Mouse (Mus musculus): Measurements from ENCODE around the gene Tmem151a. TPM values are rescaled to one million over a fixed set of nuclear protein-coding genes. Genes with fewer than 3 reads are reported as not detected.
A peak's percentile ranks its signal among the peaks of the same experiment; 100 is the strongest.

Gene Tmem151a
- polyA plus RNA-seq, 1 experiment from 2014 or later = 4.8 TPM

GRCm38 (mm10) chr19:5051515-5051914 lies 33.8 kb downstream of the Tmem151a start:
- ATAC-seq (ENCODE audit: extremely low read depth, insufficient number of reproducible peaks, low FRiP score, low TSS enrichment) = no peak
- 58% methylated on average over 3 of the region's 3 CpGs for WGBS
- Histone ChIP-seq H3K9ac (peak overlapping the region; percentile 72), H3K9me3 (no peaks in the 10 kb centered on the region), H3K27me3 (replicated peaks) (peaks cover 45% of the 10 kb centered on the region), H3K4me2 (peak overlapping the region; percentile 71), H3K4me1 (peaks cover 37% of the 10 kb centered on the region), H3K4me3 (peak overlapping the region; percentile 48), H3K27ac (replicated peaks) (peak overlapping the region; percentile 70; the same call in 1 of the 2 replicates), H3K36me3 (peaks cover 35% of the 10 kb centered on the region)

GRCm38 (mm10) chr19:5051031-5051430 lies 34.3 kb downstream of the Tmem151a start:
- Histone ChIP-seq H3K9ac (peak overlapping the region; percentile 72), H3K27ac (replicated peaks) (peak overlapping the region; percentile 70), H3K27me3 (replicated peaks) (peaks cover 45% of the 10 kb centered on the region), H3K36me3 (peaks cover 40% of the 10 kb centered on the region), H3K4me2 (peak overlapping the region; percentile 71), H3K4me1 (peaks cover 34% of the 10 kb centered on the region), H3K9me3 (no peaks in the 10 kb centered on the region), H3K4me3 (peak overlapping the region; percentile 48)
- no peak; the same call in 1 of the 2 replicates for ATAC-seq (ENCODE audit: extremely low read depth, insufficient number of reproducible peaks, low FRiP score, low TSS enrichment)
- WGBS = 7% methylated on average over 17 of the region's 17 CpGs

GRCm38 (mm10) chr19:5050047-5050905 lies 35.1 kb downstream of the Tmem151a start, which contains the start of gene Rin1:
Gene Rin1 (plus strand): TSS chr19:5050481.
- H3K4me3 ChIP-seq = peak within 1 kb of the TSS; percentile 48
- H3K36me3 ChIP-seq = peaks cover 42% of the 10 kb centered on the region
- peak within 1 kb of the TSS; percentile 71 for H3K4me2 ChIP-seq
- H3K9me3 ChIP-seq = no peaks in the 10 kb centered on the region
- peaks cover 41% of the 10 kb centered on the region for H3K27me3 ChIP-seq (replicated peaks)
- 12% methylated on average over 14 of the region's 14 CpGs for WGBS
- H3K9ac ChIP-seq = peak within 1 kb of the TSS; percentile 72
- peaks cover 34% of the 10 kb centered on the region for H3K4me1 ChIP-seq
- no peak for ATAC-seq (ENCODE audit: extremely low read depth, insufficient number of reproducible peaks, low FRiP score, low TSS enrichment)
- peak within 1 kb of the TSS; percentile 70 for H3K27ac ChIP-seq (replicated peaks)

GRCm38 (mm10) chr19:5049325-5049724 lies 36.0 kb downstream of the Tmem151a start:
- H3K9me3 ChIP-seq = no peaks in the 10 kb centered on the region
- no peak overlapping the region for H3K4me3 ChIP-seq
- no peak overlapping the region for H3K27ac ChIP-seq (replicated peaks)
- no peak overlapping the region for H3K4me2 ChIP-seq
- ATAC-seq (ENCODE audit: extremely low read depth, insufficient number of reproducible peaks, low FRiP score, low TSS enrichment) = no peak
- no peak overlapping the region for H3K9ac ChIP-seq
- peaks cover 34% of the 10 kb centered on the region for H3K4me1 ChIP-seq
- peaks cover 42% of the 10 kb centered on the region for H3K36me3 ChIP-seq
- WGBS = 82% methylated on average over 6 of the region's 6 CpGs
- H3K27me3 ChIP-seq (replicated peaks) = peaks cover 33% of the 10 kb centered on the region

GRCm38 (mm10) chr19:5048138-5049056 lies 36.9 kb downstream of the Tmem151a start:
- no peak overlapping the region for H3K9ac ChIP-seq
- H3K4me1 ChIP-seq = peaks cover 34% of the 10 kb centered on the region
- peaks cover 28% of the 10 kb centered on the region for H3K27me3 ChIP-seq (replicated peaks)
- ATAC-seq (ENCODE audit: extremely low read depth, insufficient number of reproducible peaks, low FRiP score, low TSS enrichment) = no peak
- WGBS = 83% methylated on average over 14 of the region's 14 CpGs
- H3K4me3 ChIP-seq = no peak overlapping the region
- no peak overlapping the region for H3K27ac ChIP-seq (replicated peaks)
- no peak overlapping the region for H3K4me2 ChIP-seq
- H3K36me3 ChIP-seq = peaks cover 50% of the 10 kb centered on the region
- H3K9me3 ChIP-seq = no peaks in the 10 kb centered on the region

- H3K9me3 ChIP-seq = no peaks in the 10 kb centered on the region
- peaks cover 57% of the 10 kb centered on the region for H3K36me3 ChIP-seq
- H3K9ac ChIP-seq = no peak overlapping the region
- no peak overlapping the region for H3K27ac ChIP-seq (replicated peaks)
- no peak overlapping the region for H3K4me2 ChIP-seq
- WGBS = 72% methylated on average over 4 of the region's 4 CpGs
- no peak for ATAC-seq (ENCODE audit: extremely low read depth, insufficient number of reproducible peaks, low FRiP score, low TSS enrichment)
- no peak overlapping the region for H3K4me3 ChIP-seq
- H3K4me1 ChIP-seq = peaks cover 26% of the 10 kb centered on the region
- peaks cover 3% of the 10 kb centered on the region; the same call in 1 of the 2 replicates for H3K27me3 ChIP-seq (replicated peaks)
Observed at GRCm38 (mm10) chr19:5045531-5045930, 39.8 kb downstream of the Tmem151a start.

GRCm38 (mm10) chr19:5041588-5041987 lies 43.7 kb downstream of the Tmem151a start:
- Histone ChIP-seq H3K27ac (replicated peaks) (peak overlapping the region; percentile 72), H3K4me2 (peak overlapping the region; percentile 99), H3K27me3 (replicated peaks) (no peaks in the 10 kb centered on the region), H3K36me3 (peaks cover 28% of the 10 kb centered on the region), H3K9me3 (no peaks in the 10 kb centered on the region), H3K4me1 (peaks cover 39% of the 10 kb centered on the region), H3K9ac (peak overlapping the region; percentile 97), H3K4me3 (peak overlapping the region; percentile 79)
- no peak for ATAC-seq (ENCODE audit: extremely low read depth, insufficient number of reproducible peaks, low FRiP score, low TSS enrichment)
- 2% methylated on average over 16 of the region's 16 CpGs for WGBS

GRCm38 (mm10) chr19:5040862-5041523 lies 44.3 kb downstream of the Tmem151a start, which contains the start of gene Brms1:
Gene Brms1 (plus strand): TSS chr19:5041354.
- Histone ChIP-seq H3K36me3 (peaks cover 22% of the 10 kb centered on the region), H3K9me3 (no peaks in the 10 kb centered on the region), H3K4me1 (peaks cover 39% of the 10 kb centered on the region), H3K27ac (replicated peaks) (peak within 1 kb of the TSS; percentile 72), H3K27me3 (replicated peaks) (no peaks in the 10 kb centered on the region), H3K4me3 (peak within 1 kb of the TSS; percentile 79), H3K9ac (peak within 1 kb of the TSS; percentile 97), H3K4me2 (peak within 1 kb of the TSS; percentile 99)
- peak; percentile 49 for ATAC-seq (ENCODE audit: extremely low read depth, insufficient number of reproducible peaks, low FRiP score, low TSS enrichment)
- WGBS = 4% methylated on average over 40 of the region's 40 CpGs

GRCm38 (mm10) chr19:5039301-5040114 lies 45.8 kb downstream of the Tmem151a start:
- H3K4me3 ChIP-seq = peak overlapping the region; percentile 79
- no peaks in the 10 kb centered on the region for H3K9me3 ChIP-seq
- peaks cover 39% of the 10 kb centered on the region for H3K4me1 ChIP-seq
- peak overlapping the region; percentile 76 for H3K27ac ChIP-seq (replicated peaks)
- H3K4me2 ChIP-seq = peak overlapping the region; percentile 99
- peaks cover 15% of the 10 kb centered on the region for H3K36me3 ChIP-seq
- H3K27me3 ChIP-seq (replicated peaks) = no peaks in the 10 kb centered on the region
- 14% methylated on average over 41 of the region's 41 CpGs for WGBS
- ATAC-seq (ENCODE audit: extremely low read depth, insufficient number of reproducible peaks, low FRiP score, low TSS enrichment) = no peak
- peak overlapping the region; percentile 97 for H3K9ac ChIP-seq

GRCm38 (mm10) chr19:5038709-5039156 lies 46.6 kb downstream of the Tmem151a start, which contains the start of the genes B4gat1 and AC124502.3:
Gene B4gat1 (plus strand): TSS chr19:5038826.
Gene AC124502.3 (plus strand): TSS chr19:5038891.
- Histone ChIP-seq H3K4me2 (peak within 1 kb of the TSS; percentile 99), H3K27ac (replicated peaks) (peak within 1 kb of the TSS; percentile 76), H3K4me1 (peaks cover 39% of the 10 kb centered on the region), H3K9me3 (no peaks in the 10 kb centered on the region), H3K27me3 (replicated peaks) (no peaks in the 10 kb centered on the region), H3K9ac (peak within 1 kb of the TSS; percentile 97), H3K36me3 (peaks cover 11% of the 10 kb centered on the region), H3K4me3 (peak within 1 kb of the TSS; percentile 79)
- WGBS = 0% methylated on average over 44 of the region's 44 CpGs
- ATAC-seq (ENCODE audit: extremely low read depth, insufficient number of reproducible peaks, low FRiP score, low TSS enrichment) = peak; percentile 76
